Mouse (Mus musculus): Measurements from ENCODE around the gene Ncam2. TPM values are rescaled to one million over a fixed set of nuclear protein-coding genes. Genes with fewer than 3 reads are reported as not detected.

The Ncam2 gene
- not detected in 2 replicates for polyA plus RNA-seq (2011; ENCODE audit: insufficient read depth, insufficient read length, low read depth, missing spikeins)

DNA sequence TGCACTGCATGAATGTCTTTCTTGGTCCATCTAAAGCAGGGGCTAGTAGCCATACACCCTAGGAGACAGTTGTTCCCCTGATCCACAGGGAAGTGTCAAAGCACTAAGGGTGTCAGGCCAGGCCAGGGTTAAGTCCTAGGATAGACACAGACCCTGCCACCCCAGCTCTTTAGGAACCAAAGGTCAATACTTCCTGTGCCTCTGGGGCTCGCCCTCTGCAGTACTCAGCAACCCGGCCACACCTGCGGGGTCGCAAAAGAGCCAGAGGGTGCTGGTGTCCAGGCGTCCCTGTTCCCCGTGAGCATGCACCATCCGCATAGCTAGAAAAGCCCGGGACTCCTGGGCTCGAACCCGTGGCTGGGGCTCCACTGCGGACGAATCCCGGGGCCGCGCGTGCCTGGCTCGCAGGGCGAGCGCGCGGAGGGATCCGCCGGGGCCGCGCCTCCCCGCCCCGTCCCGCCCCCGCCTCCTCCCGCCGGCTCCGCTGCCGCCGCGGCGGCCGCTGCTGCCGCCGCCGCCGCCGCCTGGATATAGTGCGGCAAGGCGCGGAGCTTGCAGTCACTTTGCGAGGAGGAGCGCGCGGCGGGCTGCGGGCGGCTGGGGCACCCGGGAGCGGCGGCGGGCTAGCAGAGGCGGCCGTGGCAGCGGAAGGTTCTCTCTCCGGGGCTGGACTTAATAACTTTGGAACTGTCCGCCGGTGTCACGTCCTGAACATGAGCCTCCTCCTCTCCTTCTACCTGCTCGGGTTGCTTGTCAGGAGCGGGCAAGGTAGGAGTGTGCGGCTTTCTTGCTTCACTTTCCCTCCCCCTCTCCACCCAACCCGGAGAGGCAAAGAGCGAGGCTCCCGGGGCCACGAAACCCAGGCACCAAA is at the start of gene Ncam2:
Gene Ncam2 (plus strand): TSS at position 497 of the 871 bp plus-strand sequence.
- H3K36me3 ChIP-seq (ENCODE audit: control insufficient read depth, insufficient read depth, low read length, poor library complexity, severe bottlenecking) = no peaks in the 10 kb centered on the region
- no peak within 1 kb of the TSS for H3K27ac ChIP-seq (ENCODE audit: insufficient read depth, low read length)
- TF ChIP-seq POLR2A (IDR thresholded peaks at IDR 0.05; ENCODE audit: insufficient read depth, low read length) (no peak), CTCF (IDR thresholded peaks at IDR 0.05; ENCODE audit: low read depth, low read length) (no peak), EP300 (IDR thresholded peaks at IDR 0.05; ENCODE audit: insufficient read depth, low read depth, low read length) (no peak)

DNA sequence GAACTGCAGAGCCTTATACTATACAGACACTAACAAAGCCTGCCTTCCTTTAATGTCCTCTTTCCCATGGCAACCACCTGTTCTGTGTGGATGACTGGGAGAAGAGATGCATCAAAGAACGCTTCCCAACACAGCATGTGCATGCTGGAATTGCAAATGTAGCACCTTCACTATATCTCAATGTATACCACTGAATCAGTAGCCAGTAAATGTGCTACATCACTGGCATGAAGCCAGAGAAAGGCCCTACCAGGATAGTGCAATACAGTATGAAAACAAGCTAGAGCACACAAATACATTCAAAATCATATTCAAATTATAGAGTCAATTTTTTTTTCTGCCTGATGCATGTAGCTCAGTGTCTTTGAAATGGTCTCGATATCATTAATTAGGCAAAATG is 29.7 kb upstream of the Ncam2 start:
- TF ChIP-seq EP300 (IDR thresholded peaks at IDR 0.05; ENCODE audit: insufficient read depth, low read depth, low read length) = no peak
- no peak for TF ChIP-seq POLR2A (IDR thresholded peaks at IDR 0.05; ENCODE audit: insufficient read depth, low read length)
- TF ChIP-seq CTCF (IDR thresholded peaks at IDR 0.05; ENCODE audit: low read depth, low read length) = no peak

More for the DNA sequence above, at the start of gene Ncam2:
- H3K4me3 ChIP-seq (ENCODE audit: low read depth, low read length) = peak within 1 kb of the TSS; percentile 73
- H3K9ac ChIP-seq (ENCODE audit: low read depth, poor library complexity, severe bottlenecking) = peak within 1 kb of the TSS; percentile 35
- no peaks in the 10 kb centered on the region for H3K4me1 ChIP-seq (ENCODE audit: control insufficient read depth, insufficient read depth, low read length)
- H3K9me3 ChIP-seq (replicated peaks; ENCODE audit: control insufficient read depth, insufficient read depth, low read length, poor library complexity, severe bottlenecking) = no peaks in the 10 kb centered on the region
- H3K27me3 ChIP-seq (ENCODE audit: control insufficient read depth, insufficient read depth, low read length, poor library complexity, severe bottlenecking) = peaks cover 3% of the 10 kb centered on the region

DNA sequence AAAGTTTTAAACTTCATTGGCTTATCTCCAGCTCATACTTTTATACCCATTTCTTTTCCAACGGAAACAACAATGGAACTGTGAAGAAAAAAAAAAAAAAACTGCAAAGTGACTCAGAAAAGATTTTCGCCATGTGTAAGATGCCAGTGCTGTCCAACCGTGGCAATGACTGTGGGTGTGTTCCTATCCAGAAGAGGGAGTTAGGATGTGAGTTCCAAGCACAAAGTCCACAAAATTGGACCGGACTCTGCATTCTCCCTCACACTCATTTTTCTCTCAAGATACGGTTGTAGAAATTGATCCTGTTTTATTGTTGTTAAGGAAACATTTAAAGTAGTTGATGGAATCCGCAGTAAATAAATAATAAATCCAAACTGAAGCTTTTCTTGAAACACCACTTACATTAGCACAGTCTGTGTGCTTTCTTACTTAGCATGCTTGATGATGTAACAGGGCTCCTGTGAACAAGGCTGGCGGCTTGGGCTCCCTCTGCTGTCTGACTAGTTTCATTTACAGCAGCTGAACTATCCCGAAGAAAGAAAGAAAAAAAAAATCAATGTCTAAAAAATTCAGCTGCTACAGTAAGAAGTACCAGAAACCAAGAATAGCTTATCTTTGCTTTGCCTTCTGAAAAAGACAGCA is 25.1 kb upstream of the Ncam2 start:
- no peak overlapping the region for H3K9ac ChIP-seq (ENCODE audit: low read depth, poor library complexity, severe bottlenecking)
- H3K4me3 ChIP-seq (ENCODE audit: low read depth, low read length) = no peak overlapping the region
- no peaks in the 10 kb centered on the region for H3K9me3 ChIP-seq (replicated peaks; ENCODE audit: control insufficient read depth, insufficient read depth, low read length, poor library complexity, severe bottlenecking)
- no peaks in the 10 kb centered on the region for H3K4me1 ChIP-seq (ENCODE audit: control insufficient read depth, insufficient read depth, low read length)
- H3K27ac ChIP-seq (ENCODE audit: insufficient read depth, low read length) = no peak overlapping the region
- no peaks in the 10 kb centered on the region for H3K36me3 ChIP-seq (ENCODE audit: control insufficient read depth, insufficient read depth, low read length, poor library complexity, severe bottlenecking)
- H3K27me3 ChIP-seq (ENCODE audit: control insufficient read depth, insufficient read depth, low read length, poor library complexity, severe bottlenecking) = no peaks in the 10 kb centered on the region
- TF ChIP-seq CTCF (IDR thresholded peaks at IDR 0.05; ENCODE audit: low read depth, low read length) (peak; percentile 25), EP300 (IDR thresholded peaks at IDR 0.05; ENCODE audit: insufficient read depth, low read depth, low read length) (no peak)

More for the DNA sequence above, 29.7 kb upstream of the Ncam2 start:
- no peaks in the 10 kb centered on the region for H3K36me3 ChIP-seq (ENCODE audit: control insufficient read depth, insufficient read depth, low read length, poor library complexity, severe bottlenecking)
- H3K4me1 ChIP-seq (ENCODE audit: control insufficient read depth, insufficient read depth, low read length) = no peaks in the 10 kb centered on the region
- H3K9me3 ChIP-seq (replicated peaks; ENCODE audit: control insufficient read depth, insufficient read depth, low read length, poor library complexity, severe bottlenecking) = no peaks in the 10 kb centered on the region
- H3K27me3 ChIP-seq (ENCODE audit: control insufficient read depth, insufficient read depth, low read length, poor library complexity, severe bottlenecking) = no peaks in the 10 kb centered on the region
- H3K4me3 ChIP-seq (ENCODE audit: low read depth, low read length) = no peak overlapping the region
- no peak overlapping the region for H3K9ac ChIP-seq (ENCODE audit: low read depth, poor library complexity, severe bottlenecking)
- H3K27ac ChIP-seq (ENCODE audit: insufficient read depth, low read length) = no peak overlapping the region

DNA sequence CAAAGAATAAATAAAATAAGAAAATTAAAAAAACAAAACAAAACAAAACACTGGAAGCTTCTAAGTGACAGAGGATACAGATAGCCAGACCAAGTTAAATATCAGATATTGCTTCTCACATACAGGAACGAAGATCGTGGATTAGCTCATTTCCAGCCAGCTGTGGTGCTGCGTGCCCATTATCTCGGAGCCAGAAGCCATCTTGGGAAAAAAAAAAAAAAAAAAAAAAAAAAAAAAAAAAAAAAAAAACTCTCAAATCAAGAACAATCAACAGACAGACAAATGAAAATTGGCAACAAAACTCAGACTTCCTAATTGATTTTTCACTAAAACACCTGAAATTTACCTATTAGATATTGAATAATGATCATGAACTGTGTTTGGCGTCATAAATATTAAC is 20.7 kb upstream of the Ncam2 start:
- Histone ChIP-seq H3K4me1 (ENCODE audit: control insufficient read depth, insufficient read depth, low read length) (no peaks in the 10 kb centered on the region), H3K27ac (ENCODE audit: insufficient read depth, low read length) (no peak overlapping the region), H3K36me3 (ENCODE audit: control insufficient read depth, insufficient read depth, low read length, poor library complexity, severe bottlenecking) (no peaks in the 10 kb centered on the region), H3K27me3 (ENCODE audit: control insufficient read depth, insufficient read depth, low read length, poor library complexity, severe bottlenecking) (no peaks in the 10 kb centered on the region), H3K9me3 (replicated peaks; ENCODE audit: control insufficient read depth, insufficient read depth, low read length, poor library complexity, severe bottlenecking) (no peaks in the 10 kb centered on the region), H3K4me3 (ENCODE audit: low read depth, low read length) (no peak overlapping the region), H3K9ac (ENCODE audit: low read depth, poor library complexity, severe bottlenecking) (no peak overlapping the region)
- TF ChIP-seq CTCF (IDR thresholded peaks at IDR 0.05; ENCODE audit: low read depth, low read length) = no peak
- TF ChIP-seq EP300 (IDR thresholded peaks at IDR 0.05; ENCODE audit: insufficient read depth, low read depth, low read length) = no peak
- TF ChIP-seq POLR2A (IDR thresholded peaks at IDR 0.05; ENCODE audit: insufficient read depth, low read length) = no peak

DNA sequence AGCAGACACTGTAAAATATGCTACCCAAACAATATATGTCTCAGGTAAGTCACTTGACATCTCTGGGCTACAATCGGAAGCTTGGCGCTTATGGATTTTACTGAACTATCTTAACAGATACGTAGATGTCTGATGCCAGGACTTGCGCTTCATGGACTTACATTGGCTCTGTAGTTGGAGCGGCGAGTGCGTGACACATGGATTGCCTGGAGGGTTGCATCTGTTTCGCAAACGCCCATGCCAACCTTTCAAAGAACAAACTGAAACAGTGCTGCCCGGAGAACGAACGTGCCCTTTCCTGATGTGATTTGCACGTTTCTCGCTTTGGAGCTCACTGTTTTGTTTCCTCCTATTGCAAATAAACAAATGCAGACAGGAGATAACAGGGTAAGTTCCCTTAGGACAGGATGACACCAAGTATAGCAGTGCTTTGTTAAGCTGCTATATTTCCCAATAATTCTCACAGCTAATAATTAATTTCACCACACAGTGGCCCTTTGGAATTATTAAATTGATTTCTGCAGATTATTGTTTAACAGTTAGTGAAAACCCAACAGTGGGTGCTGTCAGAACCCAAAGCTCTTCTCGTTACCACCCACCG is 12.8 kb upstream of the Ncam2 start:
- Histone ChIP-seq H3K36me3 (ENCODE audit: control insufficient read depth, insufficient read depth, low read length, poor library complexity, severe bottlenecking) (no peaks in the 10 kb centered on the region), H3K4me1 (ENCODE audit: control insufficient read depth, insufficient read depth, low read length) (no peaks in the 10 kb centered on the region), H3K27ac (ENCODE audit: insufficient read depth, low read length) (no peak overlapping the region), H3K9me3 (replicated peaks; ENCODE audit: control insufficient read depth, insufficient read depth, low read length, poor library complexity, severe bottlenecking) (no peaks in the 10 kb centered on the region), H3K4me3 (ENCODE audit: low read depth, low read length) (no peak overlapping the region), H3K9ac (ENCODE audit: low read depth, poor library complexity, severe bottlenecking) (no peak overlapping the region), H3K27me3 (ENCODE audit: control insufficient read depth, insufficient read depth, low read length, poor library complexity, severe bottlenecking) (no peaks in the 10 kb centered on the region)
- no peak for TF ChIP-seq EP300 (IDR thresholded peaks at IDR 0.05; ENCODE audit: insufficient read depth, low read depth, low read length)
- TF ChIP-seq CTCF (IDR thresholded peaks at IDR 0.05; ENCODE audit: low read depth, low read length) = no peak
- TF ChIP-seq POLR2A (IDR thresholded peaks at IDR 0.05; ENCODE audit: insufficient read depth, low read length) = no peak
